Mouse (Mus musculus) bone marrow, adult 2 months (tissue): Measurements from ENCODE around the gene Jph2. TPM values are rescaled to one million over a fixed set of nuclear protein-coding genes. Genes with fewer than 3 reads are reported as not detected.
"Not testable (repeated sequence)": the region's sequence is repeated elsewhere in the genome, so short reads cannot be mapped to it uniquely, and the experiment has no call there.

Source experiments
- H3K27ac ChIP-seq: fragments of 200-500 bp; 2 replicates; pipeline ENCODE4 v1.5.1; 2012; ENCODE audit warnings: low read depth, mild to moderate bottlenecking, control low read depth, inconsistent platforms, low read length; ENCODE audit not compliant: control insufficient read depth, poor library complexity, insufficient read depth
- H3K4me1 ChIP-seq: fragments of 200-500 bp; 2 replicates; pipeline ENCODE4 v1.6.1; 2011; ENCODE audit warnings: low read length; ENCODE audit not compliant: control insufficient read depth, insufficient read depth
- H3K4me3 ChIP-seq: fragments of 200-500 bp; replicated peaks from 2 replicates; pipeline ENCODE3; 2011; ENCODE audit warnings: mild to moderate bottlenecking, low read depth, low read length, control low read depth; ENCODE audit not compliant: control insufficient read depth
- CTCF ChIP-seq: fragments of 200-500 bp; IDR thresholded peaks from 2 replicates; pipeline ENCODE4 v1.5.1; 2011; ENCODE audit warnings: low read length, control low read depth; ENCODE audit not compliant: control insufficient read depth, insufficient read depth
- POLR2A ChIP-seq: fragments of 200-500 bp; IDR thresholded peaks from 2 replicates; pipeline ENCODE4 v1.6.1; 2011; ENCODE audit warnings: low read depth, mild to moderate bottlenecking, control low read depth, low read length, borderline replicate concordance; ENCODE audit not compliant: control insufficient read depth
- WGBS: fragments of 180-500 bp; shearing (Covaris S2); methylation state at CpG from one replicate; pipeline ENCODE4 v1.1.7; 2018; 5-methylcytosine and 5-hydroxymethylcytosine counted together
- polyA plus RNA-seq: library from polyadenylated mRNA; stranded (reverse); fragments of >200 nt; gene quantifications from 2 replicates; pipeline ENCODE4 v1.2.4, GENCODE M21; 2011; ENCODE audit warnings: low replicate concordance; ENCODE audit not compliant: missing spikeins, insufficient read depth, insufficient read length

Gene Jph2
- polyA plus RNA-seq, 1 experiment = not detected

DNA sequence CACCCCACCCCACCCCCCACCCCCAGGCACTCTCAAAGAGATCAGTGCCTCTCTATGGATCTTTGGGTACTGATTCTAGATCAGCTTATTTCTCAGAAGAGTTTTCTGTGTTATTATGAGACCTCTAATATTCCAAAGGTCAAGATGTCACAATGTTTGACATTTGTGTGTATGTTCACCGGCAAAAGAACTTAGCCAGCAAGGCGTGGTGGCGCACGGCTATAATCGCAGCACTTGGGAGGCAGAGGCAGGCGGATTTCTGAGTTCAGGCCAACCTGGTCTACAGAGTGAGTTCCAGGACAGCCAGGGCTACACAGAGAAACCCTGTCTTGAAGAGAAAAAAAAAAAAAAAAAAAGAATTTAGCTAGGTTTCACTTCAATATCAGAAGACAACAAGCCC, 19.2 kb upstream of the Jph2 start:
- peaks cover 3% of the 10 kb centered on the region; the same call in 1 of the 2 replicates for H3K4me1 ChIP-seq
- no peak overlapping the region for H3K27ac ChIP-seq
- H3K4me3 ChIP-seq = no peak overlapping the region
- TF ChIP-seq CTCF (no peak), POLR2A (no peak)
- 88% methylated on average over 6 of the region's 6 CpGs for WGBS

GRCm38 (mm10) chr2:163412846-163413590, 15.2 kb upstream of the Jph2 start:
- WGBS = 85% methylated on average over 9 of the region's 9 CpGs
- Histone ChIP-seq H3K4me3 (no peak overlapping the region), H3K4me1 (peaks cover 1% of the 10 kb centered on the region; the same call in 1 of the 2 replicates), H3K27ac (no peak overlapping the region)
- TF ChIP-seq POLR2A (no peak), CTCF (no peak)

- no peak overlapping the region for H3K4me3 ChIP-seq
- no peaks in the 10 kb centered on the region; the same call in 1 of the 2 replicates for H3K4me1 ChIP-seq
- 98% methylated on average over 4 of the region's 4 CpGs for WGBS
- TF ChIP-seq CTCF (no peak), POLR2A (no peak)
- no peak overlapping the region for H3K27ac ChIP-seq
Observed at GRCm38 (mm10) chr2:163412419-163412818, 14.6 kb upstream of the Jph2 start.

GRCm38 (mm10) chr2:163411840-163412239, 14.0 kb upstream of the Jph2 start:
- 72% methylated on average over 4 of the region's 4 CpGs for WGBS
- no peak overlapping the region for H3K27ac ChIP-seq
- TF ChIP-seq CTCF = no peak
- TF ChIP-seq POLR2A = no peak

DNA sequence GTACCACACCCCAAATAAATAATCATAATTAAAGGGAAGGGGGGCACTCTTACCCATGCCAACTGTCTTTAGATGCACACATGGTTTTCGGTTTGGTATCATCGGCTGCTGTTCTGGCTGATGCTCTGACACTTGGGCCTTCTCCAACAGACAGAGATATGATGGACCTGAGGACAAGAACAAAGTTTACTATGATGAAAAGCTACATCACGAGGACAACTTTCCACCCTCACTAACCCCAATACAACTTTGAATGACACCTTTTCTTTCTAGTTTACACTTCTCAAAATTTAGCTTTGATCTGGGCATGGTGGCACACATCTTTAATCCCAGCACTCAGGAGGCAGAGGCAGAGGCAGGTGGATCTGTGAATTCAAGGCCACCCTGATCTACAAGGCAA, 13.6 kb upstream of the Jph2 start:
- H3K27ac ChIP-seq, H3K4me3 ChIP-seq, H3K4me1 ChIP-seq: not testable (repeated sequence)
- WGBS = 84% methylated on average over 3 of the region's 3 CpGs

More at GRCm38 (mm10) chr2:163411840-163412239, 14.0 kb upstream of the Jph2 start:
- Histone ChIP-seq H3K4me1 (no peaks in the 10 kb centered on the region), H3K4me3 (no peak overlapping the region)

GRCm38 (mm10) chr2:163410211-163410610, 12.4 kb upstream of the Jph2 start:
- H3K27ac ChIP-seq = no peak overlapping the region
- 85% methylated on average over 3 of the region's 3 CpGs for WGBS

DNA sequence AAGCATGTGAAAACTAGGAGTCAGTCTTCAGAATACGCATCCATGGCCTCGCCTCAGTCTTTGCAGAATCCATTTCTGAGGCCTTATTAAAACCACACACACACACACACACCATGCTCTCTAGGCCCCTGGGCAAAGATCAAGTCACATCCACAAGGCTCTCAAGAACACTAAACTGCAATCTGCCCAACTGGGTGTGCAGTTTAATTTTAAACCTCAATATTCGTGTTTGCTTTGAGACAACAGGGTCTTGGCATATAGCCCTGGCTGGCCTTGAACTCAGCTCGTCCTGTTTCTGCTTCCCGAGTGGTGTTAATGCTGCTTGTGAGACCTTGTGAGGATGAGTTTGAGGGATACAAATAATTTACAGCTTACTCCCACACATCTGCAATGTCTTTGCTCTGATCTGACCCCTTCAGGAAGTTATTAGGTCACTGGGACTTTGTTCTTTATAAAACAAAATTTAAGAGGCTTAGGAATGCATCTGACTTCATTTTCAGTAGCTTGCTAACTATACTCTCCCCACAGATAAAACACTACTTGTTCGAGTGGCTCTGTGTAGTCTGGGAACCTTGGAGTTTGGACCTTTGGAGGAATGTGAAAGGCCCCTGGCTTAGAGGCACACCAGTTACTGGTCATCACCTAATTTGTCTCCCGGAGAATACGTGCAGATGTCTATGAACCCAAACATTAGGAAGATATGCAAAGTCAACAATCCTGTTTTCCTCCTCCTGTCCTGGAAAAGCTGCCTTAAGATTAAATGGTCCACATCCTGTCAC, 6.4 kb upstream of the Jph2 start:
- 82% methylated on average over 8 of the region's 8 CpGs for WGBS
- Histone ChIP-seq H3K4me3 (no peak overlapping the region), H3K4me1 (no peaks in the 10 kb centered on the region), H3K27ac (no peak overlapping the region)
- TF ChIP-seq CTCF (no peak), POLR2A (no peak)

More at GRCm38 (mm10) chr2:163410211-163410610, 12.4 kb upstream of the Jph2 start:
- TF ChIP-seq POLR2A (no peak), CTCF (no peak)
- no peaks in the 10 kb centered on the region for H3K4me1 ChIP-seq
- H3K4me3 ChIP-seq = no peak overlapping the region

- H3K27ac ChIP-seq = no peak overlapping the region
- WGBS = 4% methylated on average over 8 of the region's 8 CpGs
- TF ChIP-seq POLR2A (no peak), CTCF (peak; percentile 38)
- H3K4me1 ChIP-seq = no peaks in the 10 kb centered on the region
- no peak overlapping the region for H3K4me3 ChIP-seq
Observed at GRCm38 (mm10) chr2:163401221-163401620, 3.4 kb upstream of the Jph2 start.
